Mouse (Mus musculus) B cell, adult 67 days (primary cell): ENCODE results near the gene Lhfpl2. TPM values are rescaled to one million over a fixed set of nuclear protein-coding genes. Genes with fewer than 3 reads are reported as not detected.

Experiments used
- total RNA-seq, 2 experiments: library from RNA; stranded (reverse); gene quantifications; 4 replicates each; pipeline ENCODE4 v1.2.4; 2023

Gene Lhfpl2
- total RNA-seq: under 1 TPM in 1 of 2 experiments, not detected in 1; 0.15 TPM

GRCm38 (mm10) chr13:94057563-94058560 lies at the start of gene Lhfpl2:
Gene Lhfpl2, plus strand, starts transcription at chr13:94057796.

Other genes starting within 250 kb of the Lhfpl2 start
- gene Scamp1, start 228.1 kb downstream of the Lhfpl2 start, total RNA-seq: 1 to 10 TPM; 6.2 to 6.4 TPM